10 mouse cellular contexts compared by ENCODE assay signal in genomic region chr8:3994219-3994618, GRCm38 (mm10). TPM values are rescaled to one million over a fixed set of nuclear protein-coding genes. Genes with fewer than 3 reads are reported as not detected.
DNase-seq lines count a peak whose midpoint lies in the region; ATAC-seq lines count a peak whose summit lies in the region.
"Had no signal": no experiment of that assay in that cellular context is flagged by ENCODE, and none has a peak within 500 bp of the region (broad histone marks: within the 10 kb centered on the region; RNA-seq: fewer than 3 reads in every experiment).

No protein-coding gene starts in this region.

- H3K4me2 ChIP-seq in forebrain, embryonic 13.5 days, result peak overlapping the region; percentile 16; the same call in 1 of the 2 replicates
- no peak overlapping the region for H3K4me2 ChIP-seq in forebrain, embryonic 12.5 days
- H3K4me2 ChIP-seq in neural tube, embryonic 11.5 days (ENCODE audit: low read depth), result peak overlapping the region; percentile 26; the same call in 1 of the 2 replicates
- peak overlapping the region; percentile 30; the same call in 1 of the 2 replicates for H3K4me2 ChIP-seq in limb, embryonic 15.5 days

- H3K4me1 ChIP-seq in forebrain, embryonic 13.5 days, result no peaks in the 10 kb centered on the region
- no peaks in the 10 kb centered on the region for H3K4me1 ChIP-seq in forebrain, embryonic 12.5 days
- no peaks in the 10 kb centered on the region for H3K4me1 ChIP-seq in neural tube, embryonic 11.5 days (ENCODE audit: control insufficient read depth, insufficient read depth, low read length)
- H3K4me1 ChIP-seq in limb, embryonic 15.5 days, result no peaks in the 10 kb centered on the region

- H3K36me3 ChIP-seq in forebrain, embryonic 13.5 days (ENCODE audit: poor library complexity, severe bottlenecking), result no peaks in the 10 kb centered on the region
- H3K36me3 ChIP-seq in forebrain, embryonic 12.5 days (replicated peaks), result no peaks in the 10 kb centered on the region
- no peaks in the 10 kb centered on the region for H3K36me3 ChIP-seq in neural tube, embryonic 11.5 days (ENCODE audit: control insufficient read depth, insufficient read depth, low read length)
- H3K36me3 ChIP-seq in limb, embryonic 15.5 days, result no peaks in the 10 kb centered on the region

- peak; percentile 12 for DNase-seq in neural tube, embryonic 11.5 days (ENCODE audit: low spot score)
- no peak for DNase-seq in neural tube, embryonic 10.5 days (ENCODE audit: extremely low spot score, low spot score)
- no peak for DNase-seq in spleen, postnatal 14 days (ENCODE audit: low spot score in 2 of 2)
- DNase-seq in kidney, postnatal 10 days, result no peak
- DNase-seq: layer of hippocampus, adult 9-11 months had no signal

- peaks cover 11% of the 10 kb centered on the region for H3K9me3 ChIP-seq in forebrain, embryonic 13.5 days (replicated peaks)
- peaks cover 23% of the 10 kb centered on the region; the same call in 1 of the 2 replicates for H3K9me3 ChIP-seq in forebrain, embryonic 12.5 days
- no peaks in the 10 kb centered on the region for H3K9me3 ChIP-seq in neural tube, embryonic 11.5 days (ENCODE audit: control insufficient read depth, low read length)
- H3K9me3 ChIP-seq in limb, embryonic 15.5 days, result no peaks in the 10 kb centered on the region

- WGBS in forebrain, embryonic 13.5 days, result 30% methylated on average over 42 of the region's 42 CpGs
- WGBS in forebrain, embryonic 12.5 days, result 30% methylated on average over 42 of the region's 42 CpGs
- 32% methylated on average over 42 of the region's 42 CpGs for WGBS in neural tube, embryonic 11.5 days
- 33% methylated on average over 42 of the region's 42 CpGs for WGBS in limb, embryonic 15.5 days

- H3K4me3 ChIP-seq in forebrain, embryonic 13.5 days, result no peak overlapping the region
- H3K4me3 ChIP-seq in forebrain, embryonic 12.5 days (replicated peaks), result no peak overlapping the region
- H3K4me3 ChIP-seq in neural tube, embryonic 11.5 days (ENCODE audit: low read depth, low read length), result no peak overlapping the region
- H3K4me3 ChIP-seq in limb, embryonic 15.5 days, result 0 out of 2 replicates have a peak overlapping the region, but pooled peaks have one; percentile 11
- H3K4me3 ChIP-seq: erythroblast, embryonic 14.5 days had no signal

- no peak overlapping the region for H3K9ac ChIP-seq in forebrain, embryonic 13.5 days
- no peak overlapping the region for H3K9ac ChIP-seq in forebrain, embryonic 12.5 days
- no peak overlapping the region for H3K9ac ChIP-seq in neural tube, embryonic 11.5 days (ENCODE audit: low read length)
- H3K9ac ChIP-seq in limb, embryonic 15.5 days, result no peak overlapping the region

- H3K27ac ChIP-seq in forebrain, embryonic 13.5 days, result no peak overlapping the region
- H3K27ac ChIP-seq in forebrain, embryonic 12.5 days, result no peak overlapping the region
- H3K27ac ChIP-seq in neural tube, embryonic 11.5 days (ENCODE audit: low read depth, low read length), result no peak overlapping the region
- H3K27ac ChIP-seq in limb, embryonic 15.5 days, result no peak overlapping the region

- ATAC-seq in forebrain, embryonic 13.5 days, result no peak
- no peak for ATAC-seq in forebrain, embryonic 12.5 days (ENCODE audit: low FRiP score)
- no peak for ATAC-seq in neural tube, embryonic 11.5 days (ENCODE audit: insufficient read depth, low FRiP score, low TSS enrichment)
- ATAC-seq in limb, embryonic 15.5 days (ENCODE audit: insufficient number of reproducible peaks, low FRiP score, low TSS enrichment, low read depth), result no peak
- ATAC-seq in inflammation-experienced regulatory T-cells, adult 6 months, result no peak

- H3K27me3 ChIP-seq in forebrain, embryonic 13.5 days, result no peaks in the 10 kb centered on the region
- no peaks in the 10 kb centered on the region for H3K27me3 ChIP-seq in forebrain, embryonic 12.5 days
- no peaks in the 10 kb centered on the region for H3K27me3 ChIP-seq in neural tube, embryonic 11.5 days (ENCODE audit: control insufficient read depth, insufficient read depth, low read length)
- no peaks in the 10 kb centered on the region for H3K27me3 ChIP-seq in limb, embryonic 15.5 days

RNA-seq across cellular contexts. Expression of gene Cd209c, which starts 39.7 kb away (rescaled TPM):
- polyA plus RNA-seq in forebrain, embryonic 13.5 days (2015; fragmentation: Nextera tagmentation; extraction: Ambion mirVana), result 0.21 and 0.71 TPM in 2 replicates
- 0.36 and 0.41 TPM in 2 replicates for polyA plus RNA-seq in forebrain, embryonic 12.5 days (2016; fragmentation: Nextera tagmentation; extraction: Ambion mirVana)
- polyA plus RNA-seq in neural tube, embryonic 11.5 days (2014; fragmentation: Nextera tagmentation; extraction: Ambion mirVana), result 0.53 and 0.76 TPM in 2 replicates
- 0.27 and 0.36 TPM in 2 replicates for polyA plus RNA-seq in limb, embryonic 15.5 days (2015; fragmentation: Nextera tagmentation; extraction: Ambion mirVana)
- polyA plus RNA-seq in inflammation-experienced regulatory T-cells, adult 6 months (2017; shearing (Covaris generic)), result under 1 TPM in 2 of 3 experiments, not detected in 1; 0.28 to 0.50 TPM
- polyA plus RNA-seq: erythroblast, embryonic 14.5 days had no signal
